Mouse (Mus musculus): ENCODE measurements around the gene Kctd4. TPM values are rescaled to one million over a fixed set of nuclear protein-coding genes. Genes with fewer than 3 reads are reported as not detected.

Kctd4 gene
- polyA plus RNA-seq, 1 experiment = not detected

DNA sequence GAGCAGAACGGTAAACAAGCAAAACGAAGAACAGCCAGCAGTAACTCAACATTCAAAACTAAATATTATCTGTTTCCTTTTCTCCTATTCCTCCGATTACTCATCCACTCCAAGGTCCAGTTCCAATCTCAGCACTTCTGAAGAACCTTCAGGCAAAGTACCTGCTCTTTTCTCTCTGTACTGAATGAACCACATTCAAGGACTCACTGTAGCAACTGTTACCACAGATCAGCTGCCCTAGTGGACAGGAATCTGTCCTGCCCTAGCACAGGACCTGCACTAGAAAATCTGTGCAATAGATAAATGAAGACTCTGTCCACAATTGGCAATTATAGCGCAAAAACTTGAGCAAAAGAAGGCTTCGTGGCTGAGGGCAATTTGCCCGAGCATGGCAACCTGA, 36.1 kb downstream of the Kctd4 start:
- Histone ChIP-seq H3K9me3 (replicated peaks; ENCODE audit: control insufficient read depth, insufficient read depth, low read length, poor library complexity, severe bottlenecking) (peaks cover 5% of the 10 kb centered on the region), H3K9ac (ENCODE audit: low read depth, poor library complexity, severe bottlenecking) (no peak overlapping the region), H3K36me3 (ENCODE audit: control insufficient read depth, insufficient read depth, low read length, poor library complexity, severe bottlenecking) (peaks cover 4% of the 10 kb centered on the region; the same call in 1 of the 2 replicates), H3K27ac (ENCODE audit: insufficient read depth, low read length) (no peak overlapping the region), H3K4me1 (ENCODE audit: control insufficient read depth, insufficient read depth, low read length) (no peaks in the 10 kb centered on the region), H3K4me3 (ENCODE audit: low read depth, low read length) (no peak overlapping the region), H3K27me3 (ENCODE audit: control insufficient read depth, insufficient read depth, low read length, poor library complexity, severe bottlenecking) (0 out of 2 replicates have a peak, but pooled peaks cover 1% of the 10 kb centered on the region)
- TF ChIP-seq EP300 (IDR thresholded peaks at IDR 0.05; ENCODE audit: insufficient read depth, low read depth, low read length) (no peak), CTCF (IDR thresholded peaks at IDR 0.05; ENCODE audit: low read depth, low read length) (no peak), POLR2A (IDR thresholded peaks at IDR 0.05; ENCODE audit: insufficient read depth, low read length) (no peak)

DNA sequence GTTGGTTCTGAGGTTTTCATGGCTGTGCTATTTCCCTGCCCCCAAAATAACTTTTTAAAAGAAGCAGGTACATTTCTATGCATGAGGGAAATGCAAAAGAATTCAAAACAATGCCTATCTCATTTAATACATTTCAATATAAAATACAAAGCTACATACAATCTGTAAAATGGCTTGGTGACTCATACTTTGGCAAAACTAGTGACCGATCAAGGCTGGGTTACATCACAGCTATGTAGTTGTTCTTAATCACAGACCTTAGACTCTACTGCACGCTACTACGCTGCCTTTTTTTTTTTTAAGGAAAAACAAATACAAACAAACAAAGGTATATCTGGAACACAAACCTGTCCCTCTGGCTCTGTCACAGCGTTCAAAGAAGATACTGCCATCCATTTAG, 37.6 kb downstream of the Kctd4 start:
- TF ChIP-seq EP300 (IDR thresholded peaks at IDR 0.05; ENCODE audit: insufficient read depth, low read depth, low read length) (no peak), CTCF (IDR thresholded peaks at IDR 0.05; ENCODE audit: low read depth, low read length) (no peak), POLR2A (IDR thresholded peaks at IDR 0.05; ENCODE audit: insufficient read depth, low read length) (no peak)
- H3K36me3 ChIP-seq (ENCODE audit: control insufficient read depth, insufficient read depth, low read length, poor library complexity, severe bottlenecking) = peaks cover 4% of the 10 kb centered on the region; the same call in 1 of the 2 replicates
- no peak overlapping the region for H3K4me3 ChIP-seq (ENCODE audit: low read depth, low read length)
- no peak overlapping the region for H3K27ac ChIP-seq (ENCODE audit: insufficient read depth, low read length)
- H3K27me3 ChIP-seq (ENCODE audit: control insufficient read depth, insufficient read depth, low read length, poor library complexity, severe bottlenecking) = 0 out of 2 replicates have a peak, but pooled peaks cover 1% of the 10 kb centered on the region
- H3K9ac ChIP-seq (ENCODE audit: low read depth, poor library complexity, severe bottlenecking) = no peak overlapping the region
- peaks cover 5% of the 10 kb centered on the region for H3K9me3 ChIP-seq (replicated peaks; ENCODE audit: control insufficient read depth, insufficient read depth, low read length, poor library complexity, severe bottlenecking)
- no peaks in the 10 kb centered on the region for H3K4me1 ChIP-seq (ENCODE audit: control insufficient read depth, insufficient read depth, low read length)

DNA sequence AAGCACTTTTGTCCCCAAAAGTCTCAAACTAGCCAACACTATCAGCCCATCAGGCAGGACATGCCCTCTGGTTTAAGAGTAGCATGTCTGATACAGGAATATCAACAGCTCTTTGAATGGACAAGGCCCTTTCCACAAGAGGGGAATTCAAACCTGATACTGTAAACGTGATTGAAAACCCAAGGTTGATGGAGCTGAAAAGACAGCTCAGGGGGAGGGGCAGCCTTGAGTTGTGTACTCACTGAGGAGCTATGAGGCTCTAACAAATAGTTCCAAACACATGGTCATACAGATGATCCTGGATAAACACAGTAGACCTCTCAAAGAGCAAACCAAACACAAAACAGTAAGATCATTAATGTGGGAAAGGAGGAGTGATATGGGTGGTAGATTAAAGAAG, 43.3 kb downstream of the Kctd4 start:
- H3K9me3 ChIP-seq (replicated peaks; ENCODE audit: control insufficient read depth, insufficient read depth, low read length, poor library complexity, severe bottlenecking) = no peaks in the 10 kb centered on the region
- H3K36me3 ChIP-seq (ENCODE audit: control insufficient read depth, insufficient read depth, low read length, poor library complexity, severe bottlenecking) = peaks cover 2% of the 10 kb centered on the region; the same call in 1 of the 2 replicates
- no peak for TF ChIP-seq POLR2A (IDR thresholded peaks at IDR 0.05; ENCODE audit: insufficient read depth, low read length)
- TF ChIP-seq CTCF (IDR thresholded peaks at IDR 0.05; ENCODE audit: low read depth, low read length) = no peak
- TF ChIP-seq EP300 (IDR thresholded peaks at IDR 0.05; ENCODE audit: insufficient read depth, low read depth, low read length) = no peak
- no peaks in the 10 kb centered on the region for H3K27me3 ChIP-seq (ENCODE audit: control insufficient read depth, insufficient read depth, low read length, poor library complexity, severe bottlenecking)
- H3K27ac ChIP-seq (ENCODE audit: insufficient read depth, low read length) = no peak overlapping the region
- no peak overlapping the region for H3K4me3 ChIP-seq (ENCODE audit: low read depth, low read length)
- peaks cover 1% of the 10 kb centered on the region for H3K4me1 ChIP-seq (ENCODE audit: control insufficient read depth, insufficient read depth, low read length)
- no peak overlapping the region for H3K9ac ChIP-seq (ENCODE audit: low read depth, poor library complexity, severe bottlenecking)

DNA sequence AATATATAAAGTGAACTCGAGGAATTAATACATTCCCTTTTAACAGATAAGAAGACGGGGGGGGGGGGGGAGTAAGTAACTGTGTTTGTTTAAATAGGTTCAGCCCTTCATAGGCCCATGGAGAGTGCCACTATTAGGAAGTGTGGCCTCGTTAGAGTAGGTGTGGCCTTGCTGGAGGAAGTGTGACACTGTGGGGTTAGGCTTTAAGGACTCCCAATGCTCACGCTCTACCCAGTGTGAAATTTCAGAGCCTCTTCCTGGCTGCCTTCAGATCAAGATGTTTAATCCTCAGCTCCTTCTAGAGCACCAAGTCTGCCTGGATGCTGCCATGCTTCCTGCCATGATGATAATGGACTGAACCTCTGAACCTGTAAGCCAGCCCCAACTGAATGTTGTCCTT, 47.0 kb downstream of the Kctd4 start:
- Histone ChIP-seq H3K9me3 (replicated peaks; ENCODE audit: control insufficient read depth, insufficient read depth, low read length, poor library complexity, severe bottlenecking) (no peaks in the 10 kb centered on the region), H3K27me3 (ENCODE audit: control insufficient read depth, insufficient read depth, low read length, poor library complexity, severe bottlenecking) (no peaks in the 10 kb centered on the region), H3K4me1 (ENCODE audit: control insufficient read depth, insufficient read depth, low read length) (peaks cover 1% of the 10 kb centered on the region), H3K36me3 (ENCODE audit: control insufficient read depth, insufficient read depth, low read length, poor library complexity, severe bottlenecking) (peaks cover 1% of the 10 kb centered on the region; the same call in 1 of the 2 replicates), H3K4me3 (ENCODE audit: low read depth, low read length) (no peak overlapping the region), H3K27ac (ENCODE audit: insufficient read depth, low read length) (no peak overlapping the region), H3K9ac (ENCODE audit: low read depth, poor library complexity, severe bottlenecking) (no peak overlapping the region)
- TF ChIP-seq CTCF (IDR thresholded peaks at IDR 0.05; ENCODE audit: low read depth, low read length) (no peak), POLR2A (IDR thresholded peaks at IDR 0.05; ENCODE audit: insufficient read depth, low read length) (no peak), EP300 (IDR thresholded peaks at IDR 0.05; ENCODE audit: insufficient read depth, low read depth, low read length) (no peak)

DNA sequence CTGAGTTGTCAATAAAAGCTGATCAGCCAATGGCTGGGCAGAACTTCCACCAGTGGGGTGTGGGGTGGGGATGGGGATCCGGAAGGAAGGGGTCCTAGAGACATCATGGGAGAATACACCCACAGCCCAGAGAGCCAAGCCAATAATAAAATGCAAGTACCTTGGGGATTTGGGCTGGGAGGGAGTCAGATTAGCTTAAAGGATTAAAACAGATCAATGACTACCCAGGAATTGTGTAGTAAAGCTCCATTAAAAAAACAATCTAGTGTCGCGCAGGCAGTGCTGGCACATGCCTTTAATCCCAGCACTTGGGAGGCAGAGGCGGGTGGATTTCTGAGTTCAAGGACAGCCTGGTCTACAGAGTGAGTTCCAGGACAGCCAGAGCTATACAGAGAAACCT, 50.2 kb downstream of the Kctd4 start:
- no peaks in the 10 kb centered on the region for H3K4me1 ChIP-seq (ENCODE audit: control insufficient read depth, insufficient read depth, low read length)
- no peak overlapping the region for H3K9ac ChIP-seq (ENCODE audit: low read depth, poor library complexity, severe bottlenecking)
- peaks cover 5% of the 10 kb centered on the region; the same call in 1 of the 2 replicates for H3K36me3 ChIP-seq (ENCODE audit: control insufficient read depth, insufficient read depth, low read length, poor library complexity, severe bottlenecking)
- TF ChIP-seq CTCF (IDR thresholded peaks at IDR 0.05; ENCODE audit: low read depth, low read length) = no peak
- no peak overlapping the region for H3K4me3 ChIP-seq (ENCODE audit: low read depth, low read length)
- no peaks in the 10 kb centered on the region for H3K9me3 ChIP-seq (replicated peaks; ENCODE audit: control insufficient read depth, insufficient read depth, low read length, poor library complexity, severe bottlenecking)
- H3K27ac ChIP-seq (ENCODE audit: insufficient read depth, low read length) = no peak overlapping the region
- H3K27me3 ChIP-seq (ENCODE audit: control insufficient read depth, insufficient read depth, low read length, poor library complexity, severe bottlenecking) = no peaks in the 10 kb centered on the region

DNA sequence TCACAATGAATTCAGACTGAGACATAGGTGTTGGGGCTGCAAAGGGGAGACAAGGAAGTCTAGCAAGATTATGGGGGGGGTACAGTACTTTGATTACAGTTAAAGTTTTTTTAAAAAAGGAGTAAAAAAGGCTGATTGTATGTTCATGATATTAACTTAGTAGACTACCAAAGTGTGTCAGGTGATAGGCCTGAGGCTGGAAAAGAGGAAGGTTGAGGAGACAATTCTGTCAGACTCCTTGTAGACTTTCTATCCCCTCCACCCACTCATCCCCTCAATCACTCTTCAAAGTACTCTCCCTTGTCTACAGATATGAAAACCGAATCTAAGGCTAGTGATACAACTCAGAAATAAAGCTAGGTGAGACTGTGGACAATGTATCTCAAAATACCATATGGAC, 53.4 kb downstream of the Kctd4 start:
- Histone ChIP-seq H3K27me3 (ENCODE audit: control insufficient read depth, insufficient read depth, low read length, poor library complexity, severe bottlenecking) (no peaks in the 10 kb centered on the region; the same call in 1 of the 2 replicates), H3K4me3 (ENCODE audit: low read depth, low read length) (no peak overlapping the region), H3K9me3 (replicated peaks; ENCODE audit: control insufficient read depth, insufficient read depth, low read length, poor library complexity, severe bottlenecking) (no peaks in the 10 kb centered on the region), H3K36me3 (ENCODE audit: control insufficient read depth, insufficient read depth, low read length, poor library complexity, severe bottlenecking) (peaks cover 5% of the 10 kb centered on the region; the same call in 1 of the 2 replicates), H3K9ac (ENCODE audit: low read depth, poor library complexity, severe bottlenecking) (no peak overlapping the region), H3K4me1 (ENCODE audit: control insufficient read depth, insufficient read depth, low read length) (no peaks in the 10 kb centered on the region), H3K27ac (ENCODE audit: insufficient read depth, low read length) (no peak overlapping the region)
- TF ChIP-seq CTCF (IDR thresholded peaks at IDR 0.05; ENCODE audit: low read depth, low read length) (no peak), POLR2A (IDR thresholded peaks at IDR 0.05; ENCODE audit: insufficient read depth, low read length) (no peak), EP300 (IDR thresholded peaks at IDR 0.05; ENCODE audit: insufficient read depth, low read depth, low read length) (no peak)

Measured in ES-Bruce4 (cell line).